Mouse (Mus musculus): ENCODE measurements around the gene Gm11172.

The Gm11172 gene

GRCm38 (mm10) chr16:10812865-10813371 is at the start of gene Gm11172:
TSS of gene Gm11172 (plus strand) at chr16:10812915.
- in situ Hi-C loops (cut with MboI, MseI), result no loop called here

- in situ Hi-C loops (cut with MboI, MseI), result no loop called here
Measured at GRCm38 (mm10) chr16:10763540-10764264, 49.0 kb upstream of the Gm11172 start.

GRCm38 (mm10) chr16:10764323-10764722 is 48.4 kb upstream of the Gm11172 start:
- in situ Hi-C loops (cut with MboI, MseI), result no loop called here

- in situ Hi-C loops (cut with MboI, MseI), result no loop called here
Measured at GRCm38 (mm10) chr16:10767158-10767557, 45.6 kb upstream of the Gm11172 start.

GRCm38 (mm10) chr16:10768821-10769220 is 43.9 kb upstream of the Gm11172 start:
- in situ Hi-C loops (cut with MboI, MseI), result no loop called here

GRCm38 (mm10) chr16:10769661-10770060 is 43.1 kb upstream of the Gm11172 start:
- in situ Hi-C loops (cut with MboI, MseI), result loop anchor here (5.0 kb wide), 1 partner anchor 107 kb away; no protein-coding TSS in a partner anchor

- in situ Hi-C loops (cut with MboI, MseI), result loop anchor here (5.0 kb wide), 1 partner anchor 108 kb away; no protein-coding TSS in a partner anchor
Measured at GRCm38 (mm10) chr16:10770531-10771325, 42.0 kb upstream of the Gm11172 start.

GRCm38 (mm10) chr16:10771769-10772510 is 40.8 kb upstream of the Gm11172 start:
- in situ Hi-C loops (cut with MboI, MseI), result loop anchor here (5.0 kb wide), 1 partner anchor 110 kb away; no protein-coding TSS in a partner anchor

GRCm38 (mm10) chr16:10773543-10773942 is 39.2 kb upstream of the Gm11172 start:
- in situ Hi-C loops (cut with MboI, MseI), result loop anchor here (5.0 kb wide), 1 partner anchor 111 kb away; no protein-coding TSS in a partner anchor

GRCm38 (mm10) chr16:10774726-10775125 is 38.0 kb upstream of the Gm11172 start:
- in situ Hi-C loops (cut with MboI, MseI), result loop anchor here (5.0 kb wide), 1 partner anchor 112 kb away; no protein-coding TSS in a partner anchor

GRCm38 (mm10) chr16:10776322-10776721 is 36.4 kb upstream of the Gm11172 start:
- in situ Hi-C loops (cut with MboI, MseI), result no loop called here

- in situ Hi-C loops (cut with MboI, MseI), result no loop called here
Measured at GRCm38 (mm10) chr16:10777579-10778160, 35.0 kb upstream of the Gm11172 start.

GRCm38 (mm10) chr16:10780631-10781120 is 32.0 kb upstream of the Gm11172 start:
- in situ Hi-C loops (cut with MboI, MseI), result loop anchor here (10.0 kb wide), 1 partner anchor 54 kb away; the partner anchor contains the start of gene Rmi2

- in situ Hi-C loops (cut with MboI, MseI), result loop anchor here (10.0 kb wide), 1 partner anchor 53 kb away; the partner anchor contains the start of gene Rmi2
Measured at GRCm38 (mm10) chr16:10781862-10782371, 30.8 kb upstream of the Gm11172 start.

GRCm38 (mm10) chr16:10782377-10783151 is 30.2 kb upstream of the Gm11172 start:
- in situ Hi-C loops (cut with MboI, MseI), result loop anchor here (10.0 kb wide), 1 partner anchor 52 kb away; the partner anchor contains the start of gene Rmi2

- in situ Hi-C loops (cut with MboI, MseI), result loop anchor here (10.0 kb wide), 1 partner anchor 52 kb away; the partner anchor contains the start of gene Rmi2
Measured at GRCm38 (mm10) chr16:10783152-10783434, 29.6 kb upstream of the Gm11172 start.

- in situ Hi-C loops (cut with MboI, MseI), result loop anchor here (10.0 kb wide), 1 partner anchor 51 kb away; the partner anchor contains the start of gene Rmi2
Measured at GRCm38 (mm10) chr16:10783451-10783850, 29.3 kb upstream of the Gm11172 start.

- in situ Hi-C loops (cut with MboI, MseI), result loop anchor here (10.0 kb wide), 1 partner anchor 51 kb away; the partner anchor contains the start of gene Rmi2
Measured at GRCm38 (mm10) chr16:10783883-10784792, 28.6 kb upstream of the Gm11172 start.
